ENCODE assay signal across 20 mouse cellular contexts in genomic region chr2:126073744-126074143, GRCm38 (mm10). TPM values are rescaled to one million over a fixed set of nuclear protein-coding genes. Genes with fewer than 3 reads are reported as not detected.
"Had no signal": no experiment of that assay in that cellular context is flagged by ENCODE, and none has a peak within 500 bp of the region (broad histone marks: within the 10 kb centered on the region; RNA-seq: fewer than 3 reads in every experiment).

No protein-coding gene starts in this region.

- H3K4me2 ChIP-seq: lung, embryonic 14.5 days; midbrain, embryonic 12.5 days; neural tube, embryonic 13.5 days; neural tube, embryonic 15.5 days had no signal

- ATAC-seq: midbrain, embryonic 16.5 days had no signal

- H3K4me1 ChIP-seq: midbrain, embryonic 10.5 days; midbrain, embryonic 12.5 days; neural tube, embryonic 13.5 days; neural tube, embryonic 15.5 days had no signal

- H3K4me3 ChIP-seq: midbrain, embryonic 10.5 days; midbrain, embryonic 12.5 days; myocyte; neural tube, embryonic 13.5 days; neural tube, embryonic 15.5 days had no signal

- H3K27ac ChIP-seq: midbrain, embryonic 10.5 days; midbrain, embryonic 12.5 days; neural tube, embryonic 13.5 days; neural tube, embryonic 15.5 days had no signal

- H3K36me3 ChIP-seq: midbrain, embryonic 10.5 days; midbrain, embryonic 12.5 days; neural tube, embryonic 13.5 days; neural tube, embryonic 15.5 days had no signal

- DNase-seq: lung, adult 18-20 months; lung, embryonic 14.5 days; lung, postnatal 10 days; lung, postnatal 4 days; midbrain, embryonic 14.5 days; retina, postnatal 1 day; right cerebral cortex, adult 18-20 months; right cerebral cortex, postnatal 25 days; right cerebral cortex, postnatal 4 days; spleen, adult 18-20 months; thymus, adult 18-20 months; thymus, postnatal 14 days; thymus, postnatal 36 days had no signal

- H3K9ac ChIP-seq: lung, embryonic 14.5 days; midbrain, embryonic 12.5 days; neural tube, embryonic 13.5 days; neural tube, embryonic 15.5 days had no signal

- H3K9me3 ChIP-seq: midbrain, embryonic 10.5 days; midbrain, embryonic 12.5 days; neural tube, embryonic 13.5 days; neural tube, embryonic 15.5 days had no signal

- H3K27me3 ChIP-seq: midbrain, embryonic 12.5 days; neural tube, embryonic 13.5 days; neural tube, embryonic 15.5 days had no signal

RNA-seq across cellular contexts. Expression of gene Fgf7, which starts 39.3 kb away (rescaled TPM):
- total RNA-seq: megakaryocyte-erythroid progenitor cell, adult 5-6 weeks had no signal
